Mouse (Mus musculus): ENCODE data around the gene Tmem189.

Tmem189 gene

GRCm38 (mm10) chr2:167678600-167678999 lies 11.0 kb downstream of the Tmem189 start:
- DNase-seq = peak; percentile 69 to 71

- DNase-seq = peak; percentile 58 to 61
Observed at GRCm38 (mm10) chr2:167675120-167675909, 14.3 kb downstream of the Tmem189 start.

- DNase-seq = peak; percentile 62 to 67
Observed at GRCm38 (mm10) chr2:167672212-167672685, 17.4 kb downstream of the Tmem189 start.

GRCm38 (mm10) chr2:167671101-167671633 lies 18.5 kb downstream of the Tmem189 start:
- DNase-seq = no peak

GRCm38 (mm10) chr2:167669398-167669797 lies 20.2 kb downstream of the Tmem189 start:
- no peak for DNase-seq

- no peak for DNase-seq
Observed at GRCm38 (mm10) chr2:167668426-167668825, 21.2 kb downstream of the Tmem189 start.

- no peak for DNase-seq
Observed at GRCm38 (mm10) chr2:167665972-167666713, 23.5 kb downstream of the Tmem189 start.

- DNase-seq = no peak
Observed at GRCm38 (mm10) chr2:167662713-167663112, 26.9 kb downstream of the Tmem189 start.

- DNase-seq = peak; percentile 94 to 95
Observed at GRCm38 (mm10) chr2:167661270-167662203, 28.1 kb downstream of the Tmem189 start, which contains the start of gene Gm20431. Gene Gm20431 (minus strand): TSS chr2:167661496.

GRCm38 (mm10) chr2:167660611-167660971 lies 29.0 kb downstream of the Tmem189 start:
- peak in 1 of 2 experiments; percentile 38 for DNase-seq

- DNase-seq = no peak
Observed at GRCm38 (mm10) chr2:167659847-167660610, 29.6 kb downstream of the Tmem189 start.

- DNase-seq = no peak
Observed at GRCm38 (mm10) chr2:167659177-167659846, 30.3 kb downstream of the Tmem189 start.

GRCm38 (mm10) chr2:167658712-167659111 lies 30.9 kb downstream of the Tmem189 start:
- DNase-seq = no peak

GRCm38 (mm10) chr2:167657973-167658372 lies 31.6 kb downstream of the Tmem189 start:
- no peak for DNase-seq

GRCm38 (mm10) chr2:167656629-167657478 lies 32.8 kb downstream of the Tmem189 start:
- DNase-seq = peak; percentile 88 to 90

- DNase-seq = no peak
Observed at GRCm38 (mm10) chr2:167654911-167655600, 34.6 kb downstream of the Tmem189 start.

- DNase-seq = no peak
Observed at GRCm38 (mm10) chr2:167652694-167653093, 36.9 kb downstream of the Tmem189 start.

- no peak for DNase-seq
Observed at GRCm38 (mm10) chr2:167651622-167652021, 38.0 kb downstream of the Tmem189 start.

GRCm38 (mm10) chr2:167649290-167650032 lies 40.2 kb downstream of the Tmem189 start:
- DNase-seq = peak; percentile 65 to 69

Data from B cell, adult 2 months (primary cell).